Mouse (Mus musculus) frontal cortex, postnatal 10 days (tissue): Measurements from ENCODE around the gene Lmtk2.

Source experiments
- DNase-seq, 2 experiments: peaks; one replicate each; pipeline ENCODE4 v3.0.0; 2022; ENCODE audit warnings: low spot score in 2 of 2, mixed read lengths in 1 of 2

The Lmtk2 gene

DNA sequence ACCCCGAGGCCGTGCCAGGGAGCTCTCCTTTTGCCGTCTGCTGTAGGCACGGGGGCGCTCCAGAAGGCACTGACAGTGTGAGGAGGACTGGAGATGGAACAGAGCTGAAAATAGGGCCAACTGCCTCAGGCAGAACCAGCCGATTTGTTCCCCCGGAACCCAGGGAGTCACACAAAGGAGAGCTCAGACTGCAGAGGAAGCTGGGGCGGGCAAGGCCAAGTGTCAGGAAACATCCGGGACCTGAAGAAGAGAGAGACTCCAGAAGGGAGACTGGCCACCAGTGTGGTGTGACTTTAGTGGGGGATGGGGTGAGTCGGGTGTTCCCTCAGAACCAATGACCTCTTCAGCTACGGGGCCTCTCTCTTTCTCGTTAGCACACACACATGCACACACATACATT lies 119.1 kb downstream of the Lmtk2 start:
- no peak for DNase-seq

DNA sequence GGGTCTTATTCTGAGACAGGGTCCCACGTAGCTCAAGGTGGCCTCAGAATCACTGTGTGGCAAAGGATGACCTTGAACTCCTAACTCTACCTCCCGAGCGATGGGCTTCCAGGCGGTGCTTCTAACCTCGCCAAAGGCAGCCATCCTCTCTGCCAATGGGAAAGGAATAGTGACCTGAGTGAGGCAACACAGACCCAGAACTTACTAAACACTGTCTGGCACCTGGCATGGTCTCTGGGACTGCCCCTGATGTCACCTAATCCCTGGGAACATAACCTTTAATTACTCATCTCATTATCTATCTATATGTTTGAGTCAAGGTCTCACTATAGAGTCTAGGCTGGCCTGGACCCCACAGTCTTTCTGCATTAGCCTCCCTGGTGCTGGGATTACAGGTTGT lies 119.7 kb downstream of the Lmtk2 start:
- DNase-seq, result no peak

DNA sequence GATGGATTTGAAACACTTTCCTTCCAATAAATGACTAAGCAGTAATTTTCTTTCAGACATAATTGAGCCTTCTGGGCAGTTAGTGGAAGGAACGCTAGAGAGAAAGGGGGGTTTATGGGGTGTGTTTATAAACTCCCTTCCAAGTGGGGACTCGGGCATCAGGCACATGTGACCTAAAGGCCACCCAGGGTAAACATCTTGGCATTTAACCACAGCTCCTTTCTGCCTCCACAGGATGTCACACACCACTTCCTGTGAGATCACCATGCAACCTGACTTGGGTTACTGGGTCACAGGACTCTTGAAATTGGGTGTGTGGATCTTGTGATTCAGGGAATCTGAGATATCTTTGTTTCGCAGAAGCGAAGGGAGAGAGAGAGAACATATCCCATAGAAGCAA lies 121.1 kb downstream of the Lmtk2 start:
- DNase-seq, result no peak

DNA sequence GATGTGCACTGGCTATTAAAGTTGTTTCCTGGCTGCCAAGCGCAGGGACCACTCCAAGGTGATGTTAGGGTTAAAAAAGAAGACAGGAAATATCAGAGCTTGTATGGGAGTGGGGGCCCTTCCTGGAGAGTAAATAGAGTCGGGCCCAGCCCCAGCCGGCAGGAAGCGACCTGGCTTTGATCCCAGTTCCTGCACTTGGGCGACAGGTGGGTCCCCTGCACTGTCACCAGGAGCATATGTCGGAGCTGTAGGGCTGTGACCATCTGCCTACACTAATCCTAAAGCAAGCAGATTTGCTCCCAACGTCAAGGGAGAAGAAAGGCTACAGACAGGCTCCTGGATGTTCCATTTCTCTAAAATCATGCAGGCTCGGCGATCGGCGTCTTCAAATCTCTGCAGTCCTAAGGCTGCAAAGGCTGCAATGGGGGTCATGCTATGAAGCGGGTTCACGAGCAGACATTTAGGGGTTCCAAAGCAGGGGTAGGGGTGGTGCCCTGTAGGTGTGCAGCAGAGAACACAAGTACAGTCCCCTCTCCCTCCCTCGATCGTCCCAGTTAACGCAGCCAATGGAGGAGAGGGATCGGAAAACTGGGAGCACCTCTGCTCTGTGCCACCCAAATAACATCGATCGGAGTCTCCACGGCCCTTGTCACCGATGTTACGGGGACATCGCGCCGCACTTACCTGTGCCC lies 122.7 kb downstream of the Lmtk2 start:
- DNase-seq, result no peak

DNA sequence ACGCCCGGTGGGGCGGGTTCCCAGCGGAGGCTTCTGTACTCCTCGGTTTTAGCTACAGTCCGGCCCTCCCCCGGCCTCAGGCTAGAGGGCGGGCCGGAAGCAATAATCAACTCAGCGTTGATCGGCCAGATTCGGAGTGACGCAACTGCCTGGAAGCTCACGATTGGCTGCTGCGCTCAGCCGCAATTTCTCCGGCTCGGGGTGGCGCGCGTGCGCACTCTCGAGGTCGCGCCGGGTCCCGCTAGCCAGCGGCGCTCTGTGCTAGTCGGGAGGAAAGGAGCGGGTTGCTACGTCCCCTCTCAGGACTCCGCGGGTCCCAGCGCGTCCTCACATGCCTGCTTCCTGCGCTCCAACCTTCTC lies 123.2 kb downstream of the Lmtk2 start, which contains the start of gene Tecpr1:
Gene Tecpr1 (minus strand): TSS at position 113 of the 360 bp plus-strand sequence.
- DNase-seq, result peak; percentile 89 to 94

DNA sequence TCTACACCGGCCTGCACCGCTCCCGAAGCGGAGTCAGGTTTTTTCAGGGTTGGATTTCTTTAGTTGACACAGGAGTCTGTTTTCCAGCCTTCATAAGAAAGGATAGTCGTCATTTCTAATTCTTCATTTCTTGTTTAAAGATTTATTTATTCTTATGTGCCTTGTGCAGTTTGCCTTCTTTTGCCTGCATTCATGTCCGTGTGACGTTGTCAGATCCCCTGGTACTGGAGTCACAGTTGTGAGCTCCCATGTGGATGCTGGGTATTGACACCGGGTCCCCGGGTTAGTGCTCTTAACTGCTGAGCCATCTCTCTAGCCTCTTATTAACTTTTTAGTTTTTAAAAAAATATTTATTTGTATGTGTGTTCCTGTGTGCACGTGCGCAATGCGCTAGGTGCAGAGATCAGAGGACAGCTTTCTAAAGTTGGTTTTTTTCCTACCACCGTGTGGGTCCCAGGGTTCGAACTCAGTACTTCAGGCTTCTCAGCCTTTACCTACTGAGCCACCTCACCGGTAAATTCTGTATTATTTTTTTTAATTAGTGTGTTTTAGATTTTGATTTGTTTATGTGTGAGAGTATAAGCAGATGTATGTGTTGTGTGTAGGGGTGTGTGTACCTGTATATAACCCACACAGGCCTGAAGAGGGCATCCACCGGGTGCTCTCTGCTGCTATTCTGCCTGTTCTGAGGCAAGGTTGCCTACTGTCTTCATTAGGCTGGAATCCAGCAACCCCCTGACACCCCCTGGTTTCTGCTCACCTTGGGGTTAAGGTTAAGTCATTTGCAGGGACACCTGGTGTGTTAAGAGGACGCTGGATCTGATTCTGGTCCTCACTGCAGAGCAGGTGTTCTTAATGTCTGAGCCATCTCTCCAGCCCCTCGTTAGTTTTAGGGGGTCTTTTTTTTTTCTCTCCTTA lies 123.9 kb downstream of the Lmtk2 start:
- no peak for DNase-seq

DNA sequence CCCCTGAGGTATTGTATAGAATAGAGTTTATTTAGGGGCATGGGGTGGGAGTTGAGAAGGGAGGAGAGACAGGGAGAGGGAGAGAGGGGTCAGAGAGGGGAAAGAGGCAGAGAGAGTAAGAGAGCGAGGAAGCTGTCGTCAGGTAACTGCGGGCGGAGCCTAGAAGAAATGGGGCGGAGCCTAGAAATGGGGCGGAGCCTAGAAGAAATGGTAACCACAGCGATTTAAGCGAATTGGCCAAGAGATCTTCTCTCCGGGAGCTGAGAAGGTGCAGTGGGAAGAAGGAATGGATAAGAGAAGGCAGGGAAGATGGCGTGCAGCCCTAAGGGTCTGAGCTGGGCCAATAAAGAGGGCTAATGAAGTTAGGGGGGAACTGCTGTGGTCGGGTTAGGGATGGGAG lies 126.0 kb downstream of the Lmtk2 start:
- DNase-seq, result no peak

DNA sequence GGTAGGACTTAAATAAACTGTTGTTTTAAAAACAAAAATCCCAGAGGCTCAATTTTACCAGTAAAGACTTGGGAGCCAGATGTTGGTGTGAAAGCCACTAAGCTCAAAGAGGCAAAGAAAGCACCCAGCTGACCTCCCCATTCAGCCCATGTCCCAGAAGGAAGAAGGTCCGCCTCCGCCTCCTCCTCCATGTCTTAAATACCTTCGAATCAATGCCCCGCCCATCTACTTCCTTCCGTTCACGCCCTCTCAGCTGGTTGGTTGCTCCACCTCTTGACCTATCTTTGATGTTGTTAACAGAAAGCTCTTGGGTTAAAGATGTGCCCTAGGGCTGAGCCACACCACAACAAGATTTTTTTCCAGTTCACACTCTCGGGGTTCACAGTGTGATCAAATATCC lies 130.0 kb downstream of the Lmtk2 start:
- DNase-seq, result no peak

DNA sequence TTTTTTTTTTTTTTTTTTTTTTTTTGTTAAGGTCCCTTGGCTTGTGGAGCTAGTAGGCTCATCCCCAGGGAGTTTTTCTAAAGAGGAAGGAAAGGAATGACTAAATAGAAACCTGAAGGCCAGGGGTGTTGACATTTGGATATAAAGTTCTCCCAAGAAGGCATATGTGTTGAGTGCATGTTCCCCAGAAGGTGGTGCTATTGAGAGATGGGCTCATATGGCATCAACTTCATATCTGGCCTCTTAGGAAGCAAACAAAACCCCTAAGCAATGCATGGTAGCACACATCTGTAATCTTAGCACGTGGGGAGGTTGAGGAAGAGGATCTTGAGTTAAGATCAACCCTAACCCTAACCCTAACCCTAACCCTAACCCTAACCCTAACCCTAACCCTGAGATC lies 131.2 kb downstream of the Lmtk2 start:
- no peak for DNase-seq

DNA sequence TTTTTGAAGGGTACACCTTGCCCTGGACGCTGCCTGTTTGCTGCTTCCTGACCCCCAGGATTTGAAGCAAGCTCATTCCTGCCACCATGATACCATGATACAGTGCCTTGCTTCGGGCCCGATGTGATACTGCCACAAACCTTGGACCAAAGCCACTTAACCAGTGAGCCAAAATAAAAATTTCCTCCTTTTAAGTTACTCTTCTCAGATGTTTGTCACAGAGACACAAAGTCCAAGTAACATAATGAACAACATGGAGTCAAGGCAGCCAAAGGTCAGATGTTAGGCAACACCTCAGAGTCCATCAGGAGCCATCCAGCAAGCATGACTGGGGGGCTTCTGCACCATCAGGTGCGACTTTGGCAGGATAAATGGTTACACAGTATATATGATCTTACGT lies 132.3 kb downstream of the Lmtk2 start:
- DNase-seq, result no peak

DNA sequence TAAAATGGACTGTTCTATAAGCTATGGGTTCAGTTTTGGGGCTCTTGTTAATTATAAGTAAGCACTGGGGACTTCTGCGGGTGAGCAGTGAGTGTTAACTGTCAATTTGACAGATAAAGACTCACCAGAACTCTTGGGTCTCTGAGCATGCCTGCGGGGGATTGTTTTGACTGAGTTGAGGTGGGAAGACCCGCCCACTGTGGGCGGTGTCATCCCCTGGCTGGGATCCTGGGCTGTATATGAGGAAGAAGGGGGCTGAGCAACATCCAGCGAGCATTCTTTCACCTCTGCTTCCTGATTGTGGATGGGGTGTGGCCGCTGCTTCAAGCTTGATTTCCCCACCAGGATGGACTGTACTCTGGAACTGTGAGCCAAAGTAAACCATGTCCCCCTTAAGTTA lies 134.0 kb downstream of the Lmtk2 start:
- no peak for DNase-seq

DNA sequence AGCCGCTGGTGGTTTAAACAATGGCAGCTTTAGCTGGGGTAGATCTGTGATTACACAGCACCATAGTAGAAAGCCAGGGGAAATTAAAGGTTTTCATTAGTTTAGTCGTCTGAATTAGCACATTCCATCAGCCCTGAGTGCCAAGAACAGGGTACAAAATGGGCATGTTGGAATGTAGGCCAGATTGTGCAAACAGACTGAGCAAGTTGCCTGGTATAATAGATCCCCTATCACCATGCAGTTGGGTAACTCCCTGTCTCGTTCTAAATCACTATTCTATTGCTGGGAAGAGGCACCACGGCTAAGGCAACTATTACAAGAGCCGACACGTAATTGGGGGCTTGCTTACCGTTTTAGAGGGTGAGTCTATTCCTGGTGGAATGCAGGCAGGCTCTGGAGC lies 134.5 kb downstream of the Lmtk2 start:
- no peak for DNase-seq
